Mouse (Mus musculus): ENCODE measurements around the gene Ssmem1.

The Ssmem1 gene

DNA sequence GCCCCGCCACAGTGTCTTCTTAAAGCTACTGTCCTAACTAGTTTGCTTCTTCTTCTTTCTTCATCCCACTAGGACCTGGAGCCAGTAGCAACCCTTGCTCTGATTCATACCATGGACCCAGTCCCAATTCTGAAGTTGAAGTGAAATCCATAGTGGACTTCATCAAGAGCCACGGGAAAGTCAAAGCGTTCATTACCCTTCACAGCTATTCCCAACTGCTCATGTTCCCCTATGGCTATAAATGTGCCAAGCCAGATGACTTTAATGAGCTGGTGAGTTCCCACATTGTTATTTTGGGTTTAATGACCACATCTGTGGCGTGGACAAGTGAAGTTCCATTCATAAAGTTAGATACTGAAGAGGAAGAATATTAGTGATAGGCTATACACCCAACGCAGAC, 44.4 kb downstream of the Ssmem1 start:
- no peak for DNase-seq (ENCODE audit: low spot score in 2 of 2)

- DNase-seq (ENCODE audit: low spot score in 2 of 2), result peak in 1 of 2 experiments; percentile 12
Measured at GRCm38 (mm10) chr6:30554621-30555170, 45.0 kb downstream of the Ssmem1 start.

- DNase-seq (ENCODE audit: low spot score in 2 of 2), result peak in 1 of 2 experiments; percentile 4
Measured at GRCm38 (mm10) chr6:30556080-30556479, 46.4 kb downstream of the Ssmem1 start.

DNA sequence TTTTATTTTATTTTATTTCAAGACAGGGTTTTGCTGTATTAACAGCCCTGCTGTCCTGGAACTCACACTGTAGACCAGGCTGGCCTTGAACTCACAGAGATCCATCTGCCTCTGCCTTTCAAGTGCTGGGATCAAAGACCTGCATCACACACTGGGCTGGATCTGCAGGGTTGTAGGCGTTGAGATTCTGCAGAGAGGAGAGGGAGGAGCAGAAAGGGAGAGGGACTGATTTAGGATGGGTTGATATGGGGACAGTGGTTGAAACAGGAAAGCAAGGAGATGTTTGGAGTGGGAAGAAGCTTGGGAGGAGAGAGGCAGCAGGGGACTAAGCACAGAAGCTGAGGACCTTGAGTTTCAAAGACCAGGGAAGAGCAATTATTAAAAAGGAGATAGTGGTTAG, 50.1 kb downstream of the Ssmem1 start:
- DNase-seq (ENCODE audit: low spot score in 2 of 2), result no peak

DNA sequence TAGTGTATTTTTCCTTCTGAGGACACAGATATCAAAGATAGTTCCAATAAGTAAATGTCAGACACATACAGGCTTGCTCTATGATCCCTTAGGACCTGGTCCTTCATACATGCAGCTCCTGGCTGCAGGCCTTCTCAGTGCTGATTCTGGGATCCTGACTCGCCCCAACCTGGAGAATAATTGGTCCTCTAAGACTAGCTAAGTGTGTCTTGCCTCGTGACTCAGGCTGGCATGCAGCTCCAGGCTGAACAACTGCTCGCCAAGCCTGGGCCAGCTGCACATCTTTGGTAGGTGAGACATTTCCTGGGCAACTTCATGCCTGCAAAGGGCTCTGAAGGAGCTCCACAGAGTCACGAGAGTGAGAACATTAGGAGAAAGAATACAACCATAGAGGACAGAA, 52.5 kb downstream of the Ssmem1 start:
- no peak for DNase-seq (ENCODE audit: low spot score in 2 of 2)

DNA sequence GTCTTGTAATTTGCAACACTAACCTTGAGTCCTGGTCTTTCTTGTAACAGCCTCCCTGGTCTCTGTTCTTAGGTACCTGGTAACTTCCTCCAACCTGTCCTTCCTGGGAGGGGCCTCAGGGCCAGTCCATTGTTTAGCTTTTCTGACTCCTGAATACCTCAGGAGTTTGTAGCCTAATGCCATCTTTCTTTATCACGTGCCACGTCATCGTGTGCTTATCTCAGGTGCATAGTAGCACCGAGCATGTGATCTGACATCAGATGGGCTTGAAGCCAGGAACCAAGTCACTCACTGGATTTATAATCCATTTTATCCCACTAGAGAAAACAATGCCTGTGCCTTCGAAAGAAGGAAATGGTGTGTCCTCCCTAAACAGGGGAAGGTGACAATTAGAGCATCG, 53.9 kb downstream of the Ssmem1 start:
- no peak for DNase-seq (ENCODE audit: low spot score in 2 of 2)

DNA sequence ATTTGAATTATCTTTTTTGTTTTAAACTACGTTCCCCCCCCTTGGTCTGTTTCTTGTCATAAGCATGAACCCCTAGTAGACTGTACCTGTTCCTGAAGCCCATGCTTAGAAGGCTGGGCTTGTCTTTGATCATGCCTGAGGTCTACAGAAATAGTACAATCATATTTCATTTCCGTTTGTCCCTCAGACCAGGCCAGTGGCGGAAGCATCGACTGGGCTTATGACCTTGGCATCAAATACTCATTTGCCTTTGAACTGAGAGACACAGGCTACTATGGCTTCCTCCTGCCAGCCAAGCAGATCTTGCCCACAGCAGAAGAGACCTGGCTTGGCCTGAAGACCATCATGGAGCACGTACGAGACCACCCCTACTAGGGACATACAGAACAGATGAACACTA, 54.4 kb downstream of the Ssmem1 start:
- DNase-seq (ENCODE audit: low spot score in 2 of 2), result no peak

- no peak for DNase-seq (ENCODE audit: low spot score in 2 of 2)
Measured at GRCm38 (mm10) chr6:30568069-30568468, 58.4 kb downstream of the Ssmem1 start, which contains the start of gene Cpa4. TSS of gene Cpa4 (plus strand) at chr6:30568369.

GRCm38 (mm10) chr6:30569331-30569730, 59.7 kb downstream of the Ssmem1 start:
- DNase-seq (ENCODE audit: low spot score in 2 of 2), result no peak
